Mouse (Mus musculus) layer of hippocampus, adult 18-20 months (tissue): ENCODE measurements around the gene Dzank1. TPM values are rescaled to one million over a fixed set of nuclear protein-coding genes. Genes with fewer than 3 reads are reported as not detected.

ENCODE experiments used
- total RNA-seq, 2 experiments: library from RNA; stranded (reverse); gene quantifications; 2 replicates each; pipeline ENCODE4 v1.2.3; 2021

Gene Dzank1
- total RNA-seq, 2 experiments from 2014 or later: 144 to 149 TPM

Other genes starting within 250 kb of the Dzank1 start
- gene Ovol2, start 195.3 kb downstream of the Dzank1 start, total RNA-seq: 1 to 10 TPM; 1.6 to 1.9 TPM
- 10 to 100 TPM; 31.9 to 36.6 TPM for gene Kat14, start 158.4 kb downstream of the Dzank1 start, total RNA-seq
- gene Pet117, start 158.4 kb downstream of the Dzank1 start, total RNA-seq: 10 to 100 TPM in 1 of 2 experiments, 1 to 10 TPM in 1; 6.9 to 10.4 TPM
- 10 to 100 TPM; 25.5 to 26.5 TPM for gene Polr3f, start 304 bp upstream of the Dzank1 start, total RNA-seq
- 10 to 100 TPM; 28.5 to 29.0 TPM for gene Rbbp9, start 23.5 kb upstream of the Dzank1 start, total RNA-seq
- 10 to 100 TPM; 45.7 to 47.1 TPM for gene Sec23b, start 28.8 kb upstream of the Dzank1 start, total RNA-seq
- 10 to 100 TPM; 60.5 to 62.2 TPM for gene Smim26, start 66.6 kb upstream of the Dzank1 start, total RNA-seq
- 10 to 100 TPM; 74.4 to 76.2 TPM for gene Dtd1, start 72.5 kb upstream of the Dzank1 start, total RNA-seq